Mouse (Mus musculus) cerebellum, postnatal 25 days (tissue): ENCODE results near the gene Acap2.

Experiments used
- DNase-seq, 2 experiments: peaks; one replicate each; pipeline ENCODE4 v3.0.0; 2021; ENCODE audit warnings: mixed read lengths in 2 of 2

The Acap2 gene

DNA sequence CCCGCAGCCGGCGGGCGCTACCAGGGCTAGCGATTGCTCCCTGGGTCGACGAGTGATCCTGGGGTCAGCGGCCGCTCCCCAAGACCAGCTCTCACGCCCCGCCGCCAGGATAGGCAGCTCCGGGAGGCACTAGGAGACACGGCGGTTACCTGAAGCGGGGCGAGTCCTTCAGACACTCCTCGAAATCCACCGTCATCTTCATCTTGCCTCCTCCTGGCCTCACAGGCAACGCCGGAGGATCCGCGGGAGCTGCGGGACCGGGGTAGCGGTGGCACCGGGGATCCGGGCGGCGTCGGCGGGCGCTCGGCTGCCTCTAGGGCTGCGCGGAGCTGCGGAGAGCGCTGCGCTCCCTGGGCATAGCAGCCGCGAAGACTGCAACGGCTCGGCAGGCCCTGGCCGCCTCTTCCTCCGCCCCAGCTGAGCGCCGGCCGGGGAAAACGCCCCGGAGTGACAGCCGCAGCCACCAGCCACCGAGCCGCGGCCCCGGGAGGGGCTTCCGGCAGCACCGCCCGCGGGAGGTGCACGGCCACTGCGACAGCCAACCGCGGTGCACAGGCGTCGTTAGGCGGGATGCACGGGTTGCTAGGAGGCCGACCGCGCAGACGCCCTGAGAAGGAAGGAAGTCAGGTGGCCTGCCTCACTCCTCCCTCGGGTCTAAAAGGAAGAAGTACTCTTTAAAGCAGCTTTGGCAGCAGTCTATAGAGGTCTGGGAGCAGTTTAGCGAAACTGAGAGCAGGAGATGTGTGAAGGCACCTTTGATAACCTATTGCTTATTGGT, at the start of gene Acap2:
Acap2 (minus strand) TSS at position 456 of the 778 bp plus-strand sequence.
- peak; percentile 98 for DNase-seq

DNA sequence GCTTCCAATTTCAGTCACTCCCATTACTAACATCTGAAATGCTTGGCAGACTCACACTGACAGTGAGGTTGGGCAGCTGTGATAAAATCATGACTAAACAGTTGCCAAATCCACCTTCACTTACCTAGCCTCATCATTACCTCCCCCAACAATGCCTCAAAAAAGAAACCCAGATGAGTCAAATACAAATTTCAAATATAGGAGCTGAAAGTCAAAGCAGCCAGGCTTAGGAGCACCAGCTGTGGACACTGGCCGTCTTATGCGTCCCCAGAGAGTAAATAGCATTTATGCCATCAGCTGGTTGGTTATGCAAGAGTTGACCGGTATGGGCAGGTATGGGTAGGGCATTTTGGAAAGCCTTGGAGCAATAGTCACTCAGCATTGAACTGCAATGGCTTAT, 48.4 kb upstream of the Acap2 start:
- DNase-seq: no peak

GRCm38 (mm10) chr16:31248717-31249116, 47.7 kb upstream of the Acap2 start:
- no peak for DNase-seq

DNA sequence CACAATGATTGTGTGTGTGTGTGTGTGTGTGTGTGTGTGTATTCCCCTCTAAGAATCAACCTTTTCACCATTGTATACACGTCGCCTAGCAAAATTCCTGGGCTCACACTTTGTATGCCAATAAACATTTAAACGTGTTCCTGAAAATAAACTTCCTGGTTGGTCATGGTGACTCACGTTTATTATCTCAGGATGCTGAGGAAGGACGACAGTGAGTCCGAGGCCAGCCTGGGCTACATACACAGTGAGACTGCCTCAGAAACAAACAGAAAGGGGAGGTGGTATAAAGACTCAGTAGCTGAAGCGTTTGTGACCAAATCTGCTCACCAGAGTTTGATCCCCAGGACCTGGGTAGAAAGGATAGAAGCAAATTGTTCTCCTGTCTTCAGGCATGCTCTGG, 46.4 kb upstream of the Acap2 start:
- no peak for DNase-seq

DNA sequence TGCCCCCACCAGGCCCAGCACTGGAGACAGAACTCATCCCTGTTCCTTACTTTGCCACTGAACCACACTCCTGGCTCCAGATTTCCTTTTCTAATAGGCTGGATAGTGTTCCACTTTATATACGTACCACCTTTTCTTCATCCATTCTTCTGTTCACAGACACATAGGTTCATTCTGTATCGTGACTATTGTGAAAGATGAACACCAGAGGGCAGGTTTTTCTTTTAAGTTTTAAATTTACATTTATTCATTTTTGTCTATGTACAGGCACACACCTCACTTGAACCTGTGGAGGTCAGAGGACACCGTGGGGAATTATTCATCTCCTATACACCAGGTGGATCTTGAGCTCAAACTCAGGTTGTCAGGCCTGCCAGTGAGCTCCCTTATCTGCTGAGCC, 43.0 kb upstream of the Acap2 start:
- no peak for DNase-seq

GRCm38 (mm10) chr16:31241433-31241832, 40.4 kb upstream of the Acap2 start:
- DNase-seq: no peak

DNA sequence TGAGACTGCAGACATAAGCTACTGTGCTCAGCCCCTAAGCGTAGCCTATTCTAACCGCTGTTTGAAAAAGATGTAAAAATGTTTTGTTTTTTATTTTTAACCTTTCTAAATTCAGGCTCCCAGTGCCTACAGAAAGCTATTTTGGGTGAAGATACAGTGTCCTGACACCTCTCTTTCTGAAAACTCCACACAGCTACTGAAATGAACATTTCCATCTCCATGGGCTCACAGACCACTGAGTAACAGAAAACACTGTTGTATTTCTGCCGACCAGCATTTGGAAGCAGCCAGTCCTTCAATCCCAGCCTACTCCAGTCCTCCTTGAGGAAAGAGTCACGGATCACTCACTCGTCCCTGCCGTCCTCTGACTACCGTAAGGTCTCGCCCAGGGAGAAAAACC, 39.5 kb upstream of the Acap2 start:
- DNase-seq: no peak

- no peak for DNase-seq
Observed at GRCm38 (mm10) chr16:31238281-31238680, 37.2 kb upstream of the Acap2 start.

DNA sequence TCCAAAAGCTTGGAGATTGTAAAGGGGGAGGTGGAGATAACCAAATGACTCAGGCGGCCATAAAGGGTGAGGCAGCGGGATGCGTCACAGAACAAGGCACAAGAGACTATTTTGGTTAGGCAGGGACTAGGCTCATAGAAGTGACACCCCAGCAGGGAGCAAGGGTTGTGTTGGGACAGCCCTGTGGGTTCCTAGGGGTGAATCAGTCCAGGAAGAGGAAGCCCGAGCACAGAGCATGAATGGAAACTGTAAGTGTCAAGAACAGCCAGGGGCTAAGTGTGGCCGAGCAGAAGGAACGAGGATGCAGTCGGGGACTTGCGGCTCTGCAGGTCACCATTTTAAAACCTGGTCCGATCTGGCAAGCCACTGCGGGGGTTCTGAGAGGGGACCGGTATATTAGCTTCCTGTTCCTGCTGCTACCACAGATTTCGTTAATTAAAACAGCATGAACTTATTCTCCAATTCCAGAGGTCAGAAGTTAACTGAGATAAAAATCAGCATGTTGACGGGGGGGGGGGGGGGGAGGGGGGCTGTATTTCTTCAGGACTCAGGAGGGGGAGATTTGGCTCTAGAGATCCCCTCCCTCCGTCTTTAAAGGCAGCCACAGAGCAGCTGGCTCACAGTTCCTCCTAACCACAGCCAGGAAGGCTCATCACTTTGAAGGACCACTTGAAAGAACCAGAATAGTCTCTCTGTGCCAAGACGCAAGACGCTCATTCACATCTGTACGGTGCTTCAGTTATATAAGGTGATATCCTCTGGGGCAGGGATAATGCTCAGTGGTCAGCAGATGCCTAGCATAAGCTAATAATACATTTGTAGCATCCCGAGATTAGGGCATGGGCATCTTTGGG, 34.6 kb upstream of the Acap2 start:
- peak in 1 of 2 experiments; percentile 24 for DNase-seq

DNA sequence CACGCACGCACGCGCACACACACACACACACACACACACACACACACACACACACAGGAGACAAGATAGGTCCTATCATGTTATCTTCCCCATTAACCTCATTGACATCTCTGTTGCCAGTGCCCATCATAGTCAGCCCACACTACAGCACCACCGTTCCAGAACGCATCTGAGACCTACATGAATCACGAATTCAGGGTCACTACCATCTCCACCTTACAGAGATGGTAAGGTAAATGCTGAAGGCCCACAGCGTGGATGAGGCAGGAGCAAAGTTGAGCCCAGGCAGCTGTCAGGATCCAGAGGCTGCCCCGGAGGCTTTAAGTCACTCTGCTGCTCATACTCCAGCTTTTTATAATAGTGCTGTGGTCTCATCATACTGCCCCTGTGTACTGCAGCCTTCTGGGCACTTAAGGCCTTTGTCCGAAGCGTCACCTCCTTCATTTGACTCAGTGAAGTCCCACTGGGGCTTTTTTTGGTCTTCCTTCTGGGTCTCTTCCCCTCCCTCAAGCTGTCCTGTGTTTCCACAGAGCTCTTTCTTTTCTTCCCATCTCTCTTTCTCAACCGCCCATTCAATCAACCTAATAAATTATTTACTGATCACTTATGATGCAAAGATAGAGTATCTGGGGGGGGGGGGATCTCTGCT, 33.9 kb upstream of the Acap2 start:
- DNase-seq: no peak

- no peak for DNase-seq
Observed at GRCm38 (mm10) chr16:31234356-31234755, 33.3 kb upstream of the Acap2 start.

DNA sequence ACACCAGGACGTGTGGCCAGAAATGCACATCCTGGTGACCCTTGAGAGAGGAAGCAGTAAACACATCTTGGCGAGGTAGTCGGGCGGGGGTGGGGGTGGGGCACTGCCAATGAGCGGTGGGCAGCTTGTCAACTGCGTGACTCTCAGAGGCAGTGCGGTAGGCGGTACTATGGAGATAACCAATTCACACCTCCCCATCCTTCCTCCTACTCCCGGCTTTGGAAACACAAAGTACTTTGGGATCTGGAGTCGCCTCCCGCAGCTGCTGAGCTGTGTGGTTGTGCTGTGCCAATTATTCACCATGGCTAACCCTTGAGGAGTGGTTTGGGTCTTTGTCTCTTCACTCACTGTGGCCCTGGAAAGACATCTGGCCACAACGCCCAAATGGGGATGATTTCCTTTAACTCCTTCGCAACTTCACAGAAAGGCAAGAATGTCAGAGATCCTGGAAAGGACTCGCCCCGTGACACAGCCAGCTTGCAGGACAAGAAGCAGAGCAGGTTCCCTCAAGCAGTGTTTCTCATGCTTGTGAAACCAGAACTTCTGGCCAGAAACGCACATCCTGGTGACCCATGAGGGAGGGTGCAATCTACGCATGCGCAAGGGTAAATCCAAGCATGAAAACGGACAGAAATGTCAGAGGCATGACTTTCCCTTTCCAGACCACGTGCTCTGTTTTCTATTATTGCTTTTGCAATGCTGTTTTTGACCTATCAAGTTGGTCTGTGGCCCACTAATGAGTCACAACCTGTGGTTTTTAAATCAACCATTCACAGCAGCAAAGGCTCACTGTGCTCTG, 32.7 kb upstream of the Acap2 start:
- DNase-seq: peak in 1 of 2 experiments; percentile 20

DNA sequence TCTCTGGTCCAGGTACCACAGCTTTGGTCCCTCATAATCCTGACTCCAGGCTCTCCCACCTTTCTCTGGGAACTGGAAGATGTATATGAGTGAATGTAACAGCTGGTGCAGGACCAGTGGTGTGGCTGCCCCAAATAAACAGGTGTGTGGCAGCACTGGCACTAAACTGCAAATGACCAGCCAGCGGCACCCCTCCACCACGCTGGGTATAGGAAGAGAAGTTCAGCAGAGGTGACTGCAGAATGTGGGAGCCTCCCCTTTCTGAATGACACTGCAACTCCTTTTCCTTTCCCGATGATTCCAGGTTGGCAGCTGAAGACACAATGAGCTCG, 32.1 kb upstream of the Acap2 start:
- no peak for DNase-seq

DNA sequence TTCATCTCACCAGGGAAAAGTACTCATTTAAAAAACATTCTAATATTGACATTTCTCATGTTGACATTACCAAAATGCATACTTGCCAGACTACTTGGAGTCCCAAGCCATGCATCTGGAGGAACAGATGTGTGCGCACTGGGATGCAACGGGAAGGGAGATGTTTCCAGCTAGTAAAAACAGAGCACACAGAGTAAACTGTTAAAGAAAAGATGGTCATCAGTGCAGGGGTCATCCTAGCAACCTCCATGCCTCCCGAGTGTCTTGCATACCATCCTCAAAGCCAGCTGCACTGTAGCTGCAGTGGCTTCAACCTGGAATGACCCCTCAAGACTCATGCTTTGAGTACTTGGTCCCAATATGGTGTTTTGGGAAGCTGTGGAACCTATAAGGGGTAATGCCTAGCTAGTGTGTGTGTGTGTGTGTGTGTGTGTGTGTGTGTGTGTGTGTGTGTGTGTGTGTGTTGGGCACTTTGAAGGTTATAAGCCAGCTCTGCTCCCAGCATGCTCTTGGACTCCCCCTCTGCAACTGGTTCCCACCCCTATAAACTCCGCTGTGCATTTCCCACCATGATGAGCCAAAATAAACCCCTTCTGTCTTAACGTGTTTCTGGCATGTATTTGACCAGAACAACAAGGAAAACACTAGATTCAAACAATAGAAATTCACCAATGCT, 31.6 kb upstream of the Acap2 start:
- DNase-seq: peak in 1 of 2 experiments; percentile 2

DNA sequence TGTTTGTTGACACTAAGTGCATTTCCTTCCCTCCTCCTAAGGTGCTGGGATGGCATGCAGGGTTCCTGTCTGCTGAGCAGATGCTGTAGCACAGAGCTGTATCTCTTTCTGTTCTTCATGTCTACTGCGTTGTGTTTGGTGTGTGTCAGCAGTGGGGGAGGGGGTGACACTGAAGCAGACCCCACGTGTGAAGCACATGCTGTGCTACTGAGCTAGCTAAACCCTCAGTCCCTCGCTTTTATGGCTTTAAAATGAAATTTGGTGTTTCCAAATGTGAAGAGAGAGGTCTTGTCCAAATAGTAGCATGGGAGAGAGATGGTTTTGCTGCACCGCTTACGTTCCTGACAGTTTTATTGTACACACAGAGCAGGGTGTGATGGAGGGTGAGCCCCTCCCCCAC, 30.5 kb upstream of the Acap2 start:
- peak in 1 of 2 experiments; percentile 1 for DNase-seq

- no peak for DNase-seq
Observed at GRCm38 (mm10) chr16:31227746-31228145, 26.7 kb upstream of the Acap2 start.

GRCm38 (mm10) chr16:31215271-31215670, 14.2 kb upstream of the Acap2 start:
- DNase-seq: no peak

DNA sequence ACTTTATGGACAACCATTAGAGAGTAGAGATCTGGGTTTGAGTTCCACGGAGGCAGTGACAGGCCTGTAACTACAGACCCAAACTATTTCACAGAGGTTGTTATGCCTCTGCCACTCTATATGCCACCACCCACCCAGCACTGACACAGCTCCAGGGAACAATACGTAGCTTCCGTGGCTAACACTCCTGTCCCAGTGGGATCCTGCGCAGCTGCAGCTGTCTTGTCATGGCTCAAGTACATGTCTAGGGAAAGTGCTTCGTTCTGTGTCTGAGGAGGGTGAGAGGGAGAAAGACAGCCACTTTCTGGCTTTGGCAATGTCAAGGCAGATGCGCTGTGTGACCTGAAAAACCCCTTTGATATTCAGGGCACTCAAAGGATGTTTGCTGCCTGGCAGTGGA, 12.4 kb upstream of the Acap2 start:
- DNase-seq: no peak

- DNase-seq: peak in 1 of 2 experiments; percentile 2
Observed at GRCm38 (mm10) chr16:31211503-31211902, 10.5 kb upstream of the Acap2 start.

- DNase-seq: peak in 1 of 2 experiments; percentile 0
Observed at GRCm38 (mm10) chr16:31210453-31210852, 9.4 kb upstream of the Acap2 start.

DNA sequence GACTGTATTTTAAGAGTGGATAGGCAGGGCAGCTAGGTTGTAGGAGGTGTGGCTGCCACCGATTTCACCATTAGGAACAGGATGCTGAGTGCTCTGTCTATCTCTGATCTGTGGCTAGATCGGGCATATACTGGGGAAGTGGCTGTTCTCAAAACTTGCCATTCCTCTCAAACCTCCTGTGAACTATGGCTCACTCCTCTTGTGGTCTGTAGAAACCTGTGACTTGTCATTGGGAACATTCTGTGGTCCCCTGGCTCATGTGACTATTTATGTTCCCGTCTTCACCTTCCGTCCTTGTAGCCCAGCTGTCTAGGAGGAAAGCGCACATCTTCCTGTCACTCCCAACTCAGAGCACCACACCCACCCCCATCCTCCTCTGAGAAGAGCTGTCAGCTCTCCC, 8.9 kb upstream of the Acap2 start:
- peak in 1 of 2 experiments; percentile 1 for DNase-seq

DNA sequence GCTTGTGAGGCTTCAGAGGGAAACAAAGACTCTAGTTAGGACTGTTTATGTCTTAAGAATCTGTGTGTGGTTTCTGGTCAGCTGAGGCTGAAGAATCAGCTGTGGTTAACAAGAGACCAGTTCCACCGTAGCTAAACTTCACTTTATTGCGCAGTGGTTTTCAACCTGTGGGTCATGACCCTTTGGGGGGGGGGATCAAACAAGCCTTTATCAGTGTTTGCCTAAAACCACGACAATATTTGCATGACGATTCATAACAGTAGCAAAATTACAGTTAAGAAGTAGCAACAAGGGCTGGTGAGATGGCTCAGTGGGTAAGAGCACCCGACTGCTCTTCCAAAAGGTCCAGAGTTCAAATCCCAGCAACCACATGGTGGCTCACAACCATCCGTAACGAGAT, 4.7 kb upstream of the Acap2 start:
- peak in 1 of 2 experiments; percentile 0 for DNase-seq
